Mouse (Mus musculus) thymus, adult 2 months (tissue): ENCODE measurements around the gene Snx5.

Experiments used
- CTCF ChIP-seq: fragments of 200-500 bp; IDR thresholded peaks from 2 replicates; pipeline ENCODE4 v1.5.1; 2012; ENCODE audit warnings: mild to moderate bottlenecking, control low read depth, low read length, moderate library complexity, borderline replicate concordance; ENCODE audit not compliant: control insufficient read depth, poor library complexity, insufficient read depth; ENCODE audit errors: extremely low read depth
- POLR2A ChIP-seq: fragments of 200-500 bp; IDR thresholded peaks from 2 replicates; pipeline ENCODE4 v1.6.1; 2012; ENCODE audit warnings: mild to moderate bottlenecking, low read length, control low read depth, moderate library complexity; ENCODE audit not compliant: control insufficient read depth, poor library complexity, insufficient read depth; ENCODE audit errors: extremely low read depth

DNA sequence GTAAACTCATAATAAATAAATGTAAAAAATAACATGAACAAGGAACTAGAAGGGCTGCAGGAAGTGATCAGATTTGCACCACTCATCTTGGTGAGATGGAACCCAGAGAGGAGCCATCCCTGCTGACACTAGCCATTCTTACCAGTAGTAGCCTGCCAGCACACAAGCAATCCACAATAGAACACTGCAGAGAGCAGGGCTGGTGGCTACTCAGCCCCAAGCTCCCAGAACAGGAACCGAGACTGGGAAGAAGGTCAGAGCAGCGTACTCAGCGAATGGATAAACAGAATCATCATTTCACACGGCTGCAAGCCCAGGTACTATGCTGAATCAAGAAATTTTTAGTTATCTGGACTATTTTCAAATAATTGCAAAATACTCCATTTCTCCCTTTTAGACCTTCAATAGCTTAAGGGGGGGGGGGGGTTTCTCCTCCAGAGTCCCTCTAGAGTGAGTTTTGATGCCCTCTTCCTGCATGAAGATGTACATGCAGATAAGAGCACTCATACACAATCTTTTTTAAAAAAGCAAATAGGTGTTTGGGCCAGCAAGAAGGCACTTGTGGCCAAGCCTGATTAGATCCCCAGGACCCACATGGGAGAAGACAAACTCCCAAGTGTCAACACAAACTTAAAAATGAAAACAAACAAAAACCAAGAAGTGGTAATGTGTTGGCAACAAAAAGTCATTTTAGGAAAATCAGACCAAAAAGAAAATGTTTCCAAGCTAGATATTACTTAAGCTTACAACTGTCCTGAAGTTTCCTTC, 4.6 kb downstream of the Snx5 start:
- no peak for TF ChIP-seq CTCF
- no peak for TF ChIP-seq POLR2A
